Mouse (Mus musculus) bone marrow, adult 2 months (tissue): ENCODE data around the gene Pde10a. TPM values are rescaled to one million over a fixed set of nuclear protein-coding genes. Genes with fewer than 3 reads are reported as not detected.
A peak's percentile ranks its signal among the peaks of the same experiment; 100 is the strongest.

Experiments
- H3K27ac ChIP-seq: fragments of 200-500 bp; 2 replicates; pipeline ENCODE4 v1.5.1; 2012; ENCODE audit warnings: low read depth, mild to moderate bottlenecking, control low read depth, inconsistent platforms, low read length; ENCODE audit not compliant: control insufficient read depth, poor library complexity, insufficient read depth
- H3K4me1 ChIP-seq: fragments of 200-500 bp; 2 replicates; pipeline ENCODE4 v1.6.1; 2011; ENCODE audit warnings: low read length; ENCODE audit not compliant: control insufficient read depth, insufficient read depth
- H3K4me3 ChIP-seq: fragments of 200-500 bp; replicated peaks from 2 replicates; pipeline ENCODE3; 2011; ENCODE audit warnings: mild to moderate bottlenecking, low read depth, low read length, control low read depth; ENCODE audit not compliant: control insufficient read depth
- CTCF ChIP-seq: fragments of 200-500 bp; IDR thresholded peaks from 2 replicates; pipeline ENCODE4 v1.5.1; 2011; ENCODE audit warnings: low read length, control low read depth; ENCODE audit not compliant: control insufficient read depth, insufficient read depth
- POLR2A ChIP-seq: fragments of 200-500 bp; IDR thresholded peaks from 2 replicates; pipeline ENCODE4 v1.6.1; 2011; ENCODE audit warnings: low read depth, mild to moderate bottlenecking, control low read depth, low read length, borderline replicate concordance; ENCODE audit not compliant: control insufficient read depth
- WGBS: fragments of 180-500 bp; shearing (Covaris S2); methylation state at CpG from one replicate; pipeline ENCODE4 v1.1.7; 2018; 5-methylcytosine and 5-hydroxymethylcytosine counted together
- polyA plus RNA-seq: library from polyadenylated mRNA; stranded (reverse); fragments of >200 nt; gene quantifications from 2 replicates; pipeline ENCODE4 v1.2.4, GENCODE M21; 2011; ENCODE audit warnings: low replicate concordance; ENCODE audit not compliant: missing spikeins, insufficient read depth, insufficient read length

The Pde10a gene
- polyA plus RNA-seq, 1 experiment: 5.5 TPM

- H3K27ac ChIP-seq: no peak overlapping the region
- WGBS: 56% methylated on average over 7 of the region's 7 CpGs
- H3K4me1 ChIP-seq: no peaks in the 10 kb centered on the region
- no peak overlapping the region for H3K4me3 ChIP-seq
- TF ChIP-seq POLR2A: no peak
- no peak for TF ChIP-seq CTCF
Measured at GRCm38 (mm10) chr17:8974423-8974822, 449.3 kb downstream of the Pde10a start.

- H3K4me1 ChIP-seq: no peaks in the 10 kb centered on the region
- 60% methylated on average over 6 of the region's 6 CpGs for WGBS
- no peak overlapping the region for H3K4me3 ChIP-seq
- H3K27ac ChIP-seq: no peak overlapping the region
- TF ChIP-seq CTCF (no peak), POLR2A (no peak)
Measured at GRCm38 (mm10) chr17:8974823-8975397, 449.7 kb downstream of the Pde10a start.

DNA sequence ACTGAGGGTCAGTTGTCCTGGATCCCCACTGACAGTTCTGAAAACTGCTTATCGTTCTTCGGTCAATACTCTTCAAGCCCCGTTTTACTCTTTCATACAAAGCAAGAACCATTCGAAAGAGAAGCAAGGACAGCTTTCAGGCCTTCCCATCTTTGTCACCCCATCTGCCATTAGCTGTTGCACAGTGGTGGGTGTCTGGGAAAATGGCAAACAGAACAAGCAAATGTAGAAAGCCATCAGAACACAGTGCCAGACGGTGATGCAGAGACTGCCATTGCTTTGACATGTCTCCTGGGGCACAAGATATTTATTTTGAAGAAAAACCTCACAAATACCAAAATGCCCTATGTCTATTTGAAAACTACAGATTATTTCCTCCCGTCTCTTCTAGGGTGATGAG, 451.6 kb downstream of the Pde10a start:
- 84% methylated on average over 6 of the region's 6 CpGs for WGBS
- H3K4me1 ChIP-seq: no peaks in the 10 kb centered on the region
- TF ChIP-seq POLR2A (no peak), CTCF (no peak)
- H3K27ac ChIP-seq: no peak overlapping the region
- H3K4me3 ChIP-seq: no peak overlapping the region

- 53% methylated on average over 2 of the region's 2 CpGs for WGBS
- Histone ChIP-seq H3K27ac (no peak overlapping the region), H3K4me1 (no peaks in the 10 kb centered on the region), H3K4me3 (no peak overlapping the region)
- TF ChIP-seq CTCF (no peak), POLR2A (no peak)
Measured at GRCm38 (mm10) chr17:8977271-8977670, 452.1 kb downstream of the Pde10a start.

DNA sequence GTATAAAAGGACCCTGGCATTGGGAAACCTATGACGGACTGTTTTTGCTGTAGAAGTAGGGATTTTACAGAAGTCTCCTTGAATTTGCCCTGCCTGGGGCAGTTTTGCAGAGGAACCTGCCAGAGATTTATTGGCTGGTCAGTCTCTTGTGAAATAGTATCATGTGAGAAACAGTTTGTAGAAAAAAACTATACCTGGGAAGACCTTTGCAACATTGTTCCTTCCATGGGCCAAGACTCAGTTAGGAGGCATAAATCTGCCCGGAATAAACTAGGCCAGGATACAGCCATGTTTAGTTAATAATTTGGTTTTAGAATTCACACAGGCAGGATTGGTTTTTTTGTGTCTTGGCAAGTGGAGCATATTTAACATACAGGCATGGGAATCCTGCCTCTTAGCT, 458.4 kb downstream of the Pde10a start:
- Histone ChIP-seq H3K4me3 (no peak overlapping the region), H3K27ac (no peak overlapping the region), H3K4me1 (no peaks in the 10 kb centered on the region)
- no peak for TF ChIP-seq POLR2A
- no peak for TF ChIP-seq CTCF
- WGBS: 65% methylated on average over 2 of the region's 2 CpGs

DNA sequence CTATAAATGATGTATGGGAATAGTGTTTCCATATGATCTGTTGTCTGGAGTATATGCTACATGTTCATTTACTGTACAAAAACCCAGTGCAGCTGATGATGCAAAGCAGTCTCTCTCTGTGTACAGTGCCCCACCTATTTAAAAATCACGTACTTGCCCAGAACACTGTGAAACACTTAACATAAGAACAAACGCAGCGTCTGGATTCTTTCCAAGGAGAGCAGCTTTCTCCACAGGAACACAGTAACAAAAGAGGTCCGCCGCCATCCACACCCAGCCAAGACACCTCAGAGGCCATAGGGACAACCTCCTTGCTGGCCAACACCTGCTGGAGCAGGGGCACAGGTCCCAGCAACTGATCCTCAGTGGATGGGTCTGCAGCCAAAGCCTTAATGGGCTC, 460.5 kb downstream of the Pde10a start:
- no peak for TF ChIP-seq POLR2A
- no peak for TF ChIP-seq CTCF
- 75% methylated on average over 5 of the region's 5 CpGs for WGBS
- no peak overlapping the region for H3K4me3 ChIP-seq
- no peak overlapping the region for H3K27ac ChIP-seq
- H3K4me1 ChIP-seq: peaks cover 3% of the 10 kb centered on the region

DNA sequence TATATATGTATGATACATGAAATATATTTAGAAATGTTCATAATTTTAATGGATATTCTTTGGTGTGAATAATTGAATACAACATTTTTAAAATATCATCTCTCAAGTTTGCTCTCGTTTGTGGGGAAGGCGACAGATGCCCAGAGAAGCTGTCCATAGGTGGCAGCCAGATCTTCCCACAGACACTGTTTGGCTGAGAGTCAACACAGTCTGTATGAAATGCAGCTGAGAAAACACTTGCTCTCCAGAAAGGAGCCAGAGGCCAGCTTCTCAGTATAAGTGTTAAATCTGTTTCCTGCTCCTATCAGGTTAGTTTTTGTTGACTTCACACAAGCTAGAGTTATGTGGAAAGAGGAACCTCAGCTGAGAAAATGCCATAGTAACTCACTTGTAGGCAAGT, 461.4 kb downstream of the Pde10a start:
- H3K4me1 ChIP-seq: peaks cover 3% of the 10 kb centered on the region
- 49% methylated on average over 2 of the region's 2 CpGs for WGBS
- TF ChIP-seq CTCF (no peak), POLR2A (no peak)
- no peak overlapping the region for H3K27ac ChIP-seq
- no peak overlapping the region for H3K4me3 ChIP-seq

DNA sequence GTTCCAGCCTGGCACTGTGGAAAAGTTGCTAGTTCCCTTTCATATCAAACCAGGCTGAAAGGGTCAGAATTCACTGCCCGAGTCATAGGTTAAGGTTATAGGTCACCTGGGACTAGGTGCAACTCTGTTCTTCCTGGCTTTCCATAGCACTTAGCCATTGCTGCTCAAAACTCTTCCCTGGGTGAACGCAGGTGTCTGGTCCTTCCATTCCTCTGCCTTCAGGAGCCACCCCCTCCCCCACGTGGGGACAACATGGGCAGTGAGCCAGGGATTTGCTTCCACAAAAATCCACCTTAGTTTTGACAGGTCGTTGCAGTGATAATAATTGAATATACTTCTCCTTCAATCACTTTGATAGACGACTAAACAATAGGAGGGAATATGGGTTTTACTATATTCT, 462.2 kb downstream of the Pde10a start:
- H3K4me3 ChIP-seq: no peak overlapping the region
- WGBS: 76% methylated on average over 5 of the region's 5 CpGs
- TF ChIP-seq CTCF: no peak
- no peak for TF ChIP-seq POLR2A
- peaks cover 3% of the 10 kb centered on the region for H3K4me1 ChIP-seq
- H3K27ac ChIP-seq: no peak overlapping the region

DNA sequence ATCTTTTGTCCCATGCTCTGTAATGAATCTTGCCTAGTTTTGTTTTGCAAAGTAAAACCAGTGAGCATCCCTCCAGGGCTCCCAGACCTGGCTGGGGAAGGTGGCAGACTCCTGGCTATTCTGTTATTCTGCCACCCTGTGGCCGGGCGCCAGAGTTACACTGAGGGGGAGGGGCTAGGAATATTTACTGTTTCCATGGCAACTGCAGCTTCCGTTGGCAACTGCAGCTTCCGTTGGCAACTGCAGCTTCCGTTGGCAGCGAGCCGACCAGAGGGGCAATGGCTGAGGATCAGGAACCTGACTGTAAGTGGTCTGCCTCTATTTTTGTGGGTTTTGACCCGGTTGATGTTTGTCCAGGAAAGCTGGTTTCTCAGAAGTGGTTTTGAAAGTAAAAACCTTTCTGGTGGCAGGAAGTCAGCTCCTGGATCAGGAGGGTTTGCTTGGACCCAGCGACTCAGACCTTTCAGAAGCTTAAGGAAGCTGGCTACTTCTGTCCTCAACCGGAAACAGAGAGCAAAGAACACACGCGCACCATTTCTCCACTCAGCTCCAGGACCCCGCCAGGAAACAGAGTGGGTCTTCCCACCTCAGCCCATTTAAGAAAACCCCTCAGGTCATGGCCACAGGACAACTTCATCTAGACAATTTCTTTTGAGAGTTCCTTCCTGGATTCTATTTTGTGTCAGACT, 463.1 kb downstream of the Pde10a start, which contains the start of gene 1700010I14Rik:
1700010I14Rik (plus strand) TSS at position 215 of the 689 bp plus-strand sequence.
- Histone ChIP-seq H3K27ac (peak within 1 kb of the TSS; percentile 69), H3K4me3 (peak within 1 kb of the TSS; percentile 77), H3K4me1 (peaks cover 3% of the 10 kb centered on the region)
- TF ChIP-seq POLR2A (peak; percentile 41; the same call in 1 of the 2 replicates), CTCF (peak; percentile 55; the same call in 1 of the 2 replicates)
- 0% methylated on average over 13 of the region's 13 CpGs for WGBS

GRCm38 (mm10) chr17:8991160-8991559, 466.0 kb downstream of the Pde10a start:
- Histone ChIP-seq H3K4me3 (no peak overlapping the region), H3K4me1 (peaks cover 3% of the 10 kb centered on the region), H3K27ac (no peak overlapping the region)
- TF ChIP-seq CTCF: 0 out of 2 replicates have a peak, but pooled peaks have one; percentile 25
- TF ChIP-seq POLR2A: no peak
- 53% methylated on average over 8 of the region's 8 CpGs for WGBS
